Mouse (Mus musculus) hindbrain, embryonic 10.5 days (tissue): Measurements from ENCODE around the gene Macf1. TPM values are rescaled to one million over a fixed set of nuclear protein-coding genes. Genes with fewer than 3 reads are reported as not detected.

ENCODE experiments used
- DNase-seq: peaks from one replicate; pipeline ENCODE4 v3.0.0-alpha.2; 2017; ENCODE audit warnings: low spot score
- H3K27ac ChIP-seq: fragments of 300-500 bp; sonication (generic); 2 replicates; pipeline ENCODE4 v1.5.1; 2016; ENCODE audit warnings: mild to moderate bottlenecking, moderate library complexity
- H3K27me3 ChIP-seq: fragments of 300-500 bp; sonication (generic); 2 replicates; pipeline ENCODE4 v1.6.1; 2016; ENCODE audit warnings: mild to moderate bottlenecking; ENCODE audit not compliant: poor library complexity, insufficient read depth, severe bottlenecking
- H3K36me3 ChIP-seq: fragments of 300-500 bp; sonication (generic); 2 replicates; pipeline ENCODE4 v1.6.1; 2016; ENCODE audit warnings: mild to moderate bottlenecking, moderate library complexity
- H3K4me1 ChIP-seq: fragments of 300-500 bp; sonication (generic); replicated peaks from 2 replicates; pipeline ENCODE4 v1.6.1; 2016; ENCODE audit warnings: mild to moderate bottlenecking
- H3K4me3 ChIP-seq: fragments of 300-500 bp; sonication (generic); 2 replicates; pipeline ENCODE4 v1.5.1; 2016; ENCODE audit warnings: mild to moderate bottlenecking, moderate library complexity
- H3K9me3 ChIP-seq: fragments of 300-500 bp; sonication (generic); 2 replicates; pipeline ENCODE4 v1.6.1; 2016; ENCODE audit warnings: mild to moderate bottlenecking, moderate library complexity
- WGBS: fragments of 180-500 bp; shearing (Covaris S2); methylation state at CpG from one replicate; pipeline ENCODE4 v1.1.7; 2016; 5-methylcytosine and 5-hydroxymethylcytosine counted together
- polyA plus RNA-seq: library from polyadenylated mRNA; unstranded; fragments of >200 nt; fragmentation: Nextera tagmentation; extraction: Ambion mirVana; gene quantifications from 2 replicates; pipeline ENCODE4 v1.2.1, GENCODE M21; 2016

Macf1 gene
- polyA plus RNA-seq, result 36.5 and 42.3 TPM in 2 replicates

DNA sequence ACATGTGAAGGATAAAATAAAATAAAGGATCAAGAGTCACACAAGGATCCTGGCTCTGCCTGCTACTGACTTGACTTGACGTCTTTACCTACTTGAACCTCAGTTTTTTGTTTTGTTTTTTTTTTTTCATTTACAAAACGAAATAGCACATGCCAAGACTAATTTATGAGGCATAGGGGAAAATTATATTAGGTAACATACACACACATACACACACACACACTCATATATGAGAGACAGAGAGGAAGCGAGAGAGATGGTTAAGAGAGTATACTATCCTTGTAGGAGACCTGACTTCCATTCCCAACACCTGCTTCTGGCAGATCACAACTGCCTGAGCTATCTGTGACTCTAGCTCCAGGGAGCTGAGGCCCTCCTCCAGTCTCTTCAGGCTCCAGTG is at the start of gene Macf1:
Gene Macf1, minus strand, starts transcription at position 101 of the 400 bp plus-strand sequence.
- H3K9me3 ChIP-seq, result no peaks in the 10 kb centered on the region
- no peak within 1 kb of the TSS for H3K27ac ChIP-seq
- DNase-seq, result no peak
- H3K4me3 ChIP-seq, result no peak within 1 kb of the TSS
- H3K4me1 ChIP-seq, result peaks cover 31% of the 10 kb centered on the region
- peaks cover 13% of the 10 kb centered on the region for H3K36me3 ChIP-seq
- peaks cover 27% of the 10 kb centered on the region for H3K27me3 ChIP-seq
- WGBS, result 84% methylated on average over 3 of the region's 3 CpGs

- WGBS, result 92% methylated on average over 9 of the region's 9 CpGs
- no peak for DNase-seq
- H3K27ac ChIP-seq, result no peak overlapping the region
- no peaks in the 10 kb centered on the region for H3K27me3 ChIP-seq
- H3K9me3 ChIP-seq, result no peaks in the 10 kb centered on the region
- no peaks in the 10 kb centered on the region for H3K4me1 ChIP-seq
- H3K36me3 ChIP-seq, result peaks cover 63% of the 10 kb centered on the region
- H3K4me3 ChIP-seq, result no peak overlapping the region
These were observed 49.4 kb upstream of the Macf1 start for GRCm38 (mm10) chr4:123733532-123733931.

DNA sequence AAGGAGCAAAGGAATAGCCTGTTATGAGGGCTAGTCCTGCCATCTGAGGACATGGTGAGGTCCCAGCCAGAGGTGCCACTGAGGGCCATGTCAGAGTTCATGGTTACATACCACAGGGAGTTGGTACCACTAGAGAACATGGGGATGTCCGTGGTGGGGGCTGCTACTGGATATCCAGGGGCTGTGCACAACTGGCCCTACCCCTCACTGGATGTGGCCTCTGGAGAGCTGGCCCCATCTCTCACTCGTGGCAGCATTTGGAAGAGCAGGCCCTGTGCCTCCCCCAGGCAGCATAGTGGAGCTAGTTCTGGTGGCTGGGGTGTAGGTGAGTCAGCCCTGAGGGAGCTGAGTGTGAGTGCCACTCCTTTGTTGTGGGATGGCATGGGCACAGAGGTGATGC is 48.8 kb upstream of the Macf1 start:
- Histone ChIP-seq H3K27me3 (no peaks in the 10 kb centered on the region), H3K36me3 (peaks cover 57% of the 10 kb centered on the region), H3K27ac (no peak overlapping the region), H3K4me1 (no peaks in the 10 kb centered on the region), H3K9me3 (no peaks in the 10 kb centered on the region), H3K4me3 (no peak overlapping the region)
- no peak for DNase-seq
- WGBS, result 86% methylated on average over 2 of the region's 2 CpGs

DNA sequence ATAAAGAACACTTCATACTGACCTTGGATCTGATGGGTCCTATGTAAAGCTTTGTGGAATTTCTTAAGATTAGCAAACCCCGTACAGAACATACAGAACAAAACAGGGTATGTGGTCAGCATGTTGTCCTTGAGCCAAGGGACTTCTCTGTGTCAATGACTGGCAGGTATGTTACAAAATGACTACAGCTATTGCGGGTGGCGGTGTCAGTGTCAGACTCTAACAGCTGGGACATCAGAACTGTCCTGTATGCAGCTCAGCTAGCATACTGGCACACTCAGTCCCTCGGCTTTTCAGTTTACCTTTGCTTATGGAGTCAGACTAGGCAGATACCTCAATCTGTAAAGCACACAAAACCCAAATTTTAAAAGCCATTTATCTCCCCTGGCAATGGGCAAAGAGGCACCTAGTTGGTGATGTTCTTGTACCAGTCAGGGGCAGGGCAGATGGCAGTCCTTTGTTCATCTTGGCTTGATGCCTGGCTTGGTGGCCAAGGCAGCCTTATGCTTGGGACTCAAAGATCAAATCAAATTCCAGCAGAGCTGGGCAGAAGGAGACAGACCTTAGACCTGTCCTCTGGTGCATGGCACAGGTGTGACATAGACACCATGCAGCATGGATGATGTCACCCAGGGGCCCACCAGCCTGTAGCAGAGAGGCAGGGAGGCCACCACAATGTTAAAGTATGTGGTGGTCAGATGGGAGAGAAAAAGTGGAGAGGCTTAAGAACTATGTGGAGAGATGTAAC is 48.2 kb upstream of the Macf1 start:
- WGBS, result 94% methylated on average over 4 of the region's 4 CpGs
- Histone ChIP-seq H3K4me3 (no peak overlapping the region), H3K36me3 (peaks cover 52% of the 10 kb centered on the region), H3K9me3 (no peaks in the 10 kb centered on the region), H3K4me1 (no peaks in the 10 kb centered on the region), H3K27me3 (no peaks in the 10 kb centered on the region), H3K27ac (no peak overlapping the region)
- DNase-seq, result no peak

GRCm38 (mm10) chr4:123721761-123722160 is 37.6 kb upstream of the Macf1 start:
- Histone ChIP-seq H3K4me1 (peaks cover 15% of the 10 kb centered on the region), H3K4me3 (no peak overlapping the region), H3K36me3 (no peaks in the 10 kb centered on the region), H3K27ac (no peak overlapping the region), H3K27me3 (no peaks in the 10 kb centered on the region), H3K9me3 (no peaks in the 10 kb centered on the region)
- 92% methylated on average over 4 of the region's 4 CpGs for WGBS
- no peak for DNase-seq

DNA sequence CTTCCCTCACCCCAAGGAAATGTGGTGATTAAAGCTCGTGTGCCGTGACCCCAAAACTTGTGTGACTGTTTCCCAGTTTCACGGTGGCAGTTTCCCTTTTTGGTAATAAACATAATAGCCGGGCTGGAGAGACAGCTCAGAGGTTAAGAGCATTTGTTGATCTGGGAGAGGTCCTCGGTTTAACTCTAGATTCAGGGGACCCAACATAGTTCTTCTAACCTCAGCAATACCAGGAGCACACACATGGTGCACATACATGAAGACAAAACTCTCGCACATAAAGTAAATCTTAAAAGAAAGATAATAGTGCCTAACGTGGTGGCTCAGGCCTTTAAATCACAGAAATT is 34.2 kb upstream of the Macf1 start:
- peak overlapping the region; percentile 89 for H3K27ac ChIP-seq
- peaks cover 23% of the 10 kb centered on the region for H3K36me3 ChIP-seq
- DNase-seq, result no peak
- H3K4me1 ChIP-seq, result peaks cover 19% of the 10 kb centered on the region
- H3K9me3 ChIP-seq, result no peaks in the 10 kb centered on the region
- H3K27me3 ChIP-seq, result no peaks in the 10 kb centered on the region
- WGBS, result 35% methylated on average over 7 of the region's 7 CpGs
- peak overlapping the region; percentile 84 for H3K4me3 ChIP-seq

- Histone ChIP-seq H3K36me3 (peaks cover 26% of the 10 kb centered on the region), H3K4me1 (peaks cover 19% of the 10 kb centered on the region), H3K27ac (peak within 1 kb of the TSS; percentile 89)
These were observed 33.6 kb upstream of the Macf1 start, which contains the start of gene Ndufs5 for GRCm38 (mm10) chr4:123717574-123718433. TSS of gene Ndufs5 (minus strand) at chr4:123718202.

GRCm38 (mm10) chr4:123712431-123712830 is 28.3 kb upstream of the Macf1 start:
- Histone ChIP-seq H3K4me1 (peaks cover 10% of the 10 kb centered on the region), H3K36me3 (peaks cover 46% of the 10 kb centered on the region), H3K27me3 (no peaks in the 10 kb centered on the region), H3K9me3 (no peaks in the 10 kb centered on the region), H3K4me3 (no peak overlapping the region), H3K27ac (no peak overlapping the region)
- no peak for DNase-seq
- WGBS, result 94% methylated on average over 3 of the region's 3 CpGs

More at GRCm38 (mm10) chr4:123717574-123718433, 33.6 kb upstream of the Macf1 start, which contains the start of gene Ndufs5:
- whole genome bisulfite sequencing, result under 1% methylated on average over 40 of the region's 40 CpGs
- Histone ChIP-seq H3K27me3 (no peaks in the 10 kb centered on the region), H3K9me3 (no peaks in the 10 kb centered on the region), H3K4me3 (peak within 1 kb of the TSS; percentile 84)
- peak; percentile 96 for DNase-seq

DNA sequence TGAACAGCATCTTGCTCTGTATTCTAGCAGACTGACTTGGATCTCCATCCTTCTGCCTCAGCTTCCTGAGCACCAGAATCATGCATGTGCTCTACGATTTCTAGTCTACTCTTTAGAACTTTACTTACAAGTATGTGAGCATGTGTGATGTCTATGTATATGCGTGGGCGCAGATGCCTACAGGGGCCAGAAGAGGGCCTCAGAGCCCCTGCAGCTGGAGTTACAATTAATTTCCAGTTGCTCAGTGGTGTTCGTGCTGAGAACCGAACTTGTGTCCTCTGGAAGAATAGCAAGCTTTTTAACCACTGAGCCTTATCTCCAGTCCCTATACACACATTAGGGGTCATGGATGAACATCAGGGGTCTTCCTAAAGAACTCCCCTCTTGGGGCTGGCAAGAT is 23.2 kb upstream of the Macf1 start:
- no peak for DNase-seq
- Histone ChIP-seq H3K4me3 (no peak overlapping the region), H3K4me1 (no peaks in the 10 kb centered on the region), H3K9me3 (no peaks in the 10 kb centered on the region), H3K36me3 (peaks cover 15% of the 10 kb centered on the region), H3K27me3 (no peaks in the 10 kb centered on the region), H3K27ac (no peak overlapping the region)
- WGBS, result 93% methylated on average over 5 of the region's 5 CpGs

- Histone ChIP-seq H3K27ac (no peak overlapping the region), H3K36me3 (no peaks in the 10 kb centered on the region), H3K4me1 (no peaks in the 10 kb centered on the region), H3K27me3 (no peaks in the 10 kb centered on the region), H3K4me3 (no peak overlapping the region), H3K9me3 (no peaks in the 10 kb centered on the region)
- DNase-seq, result no peak
- 88% methylated on average over 2 of the region's 2 CpGs for WGBS
These were observed 21.2 kb upstream of the Macf1 start for GRCm38 (mm10) chr4:123705340-123705739.

DNA sequence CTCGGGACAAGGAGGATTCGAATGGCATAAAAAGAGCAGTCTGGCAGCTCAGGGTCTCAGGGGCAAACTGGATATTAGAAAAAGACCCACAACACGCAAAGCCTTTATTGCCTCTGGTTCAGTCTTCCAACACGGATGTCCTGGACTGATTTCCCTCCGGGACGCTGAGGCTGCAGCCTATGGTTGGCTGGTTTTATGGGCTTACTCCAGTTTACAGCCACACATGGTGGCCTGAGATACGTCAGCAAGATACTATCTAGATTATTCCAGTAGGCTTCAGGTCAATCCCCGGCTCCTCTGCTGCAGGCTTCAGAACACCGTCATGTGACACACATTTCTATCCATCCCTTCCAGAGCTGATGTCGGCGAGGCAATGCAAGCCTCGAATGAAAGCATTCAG is 9.2 kb upstream of the Macf1 start:
- WGBS, result 87% methylated on average over 12 of the region's 12 CpGs
- no peaks in the 10 kb centered on the region for H3K4me1 ChIP-seq
- H3K9me3 ChIP-seq, result no peaks in the 10 kb centered on the region
- no peaks in the 10 kb centered on the region for H3K27me3 ChIP-seq
- H3K4me3 ChIP-seq, result no peak overlapping the region
- DNase-seq, result no peak
- no peak overlapping the region for H3K27ac ChIP-seq
- H3K36me3 ChIP-seq, result no peaks in the 10 kb centered on the region

GRCm38 (mm10) chr4:123692071-123692470 is 7.9 kb upstream of the Macf1 start:
- no peak overlapping the region for H3K27ac ChIP-seq

DNA sequence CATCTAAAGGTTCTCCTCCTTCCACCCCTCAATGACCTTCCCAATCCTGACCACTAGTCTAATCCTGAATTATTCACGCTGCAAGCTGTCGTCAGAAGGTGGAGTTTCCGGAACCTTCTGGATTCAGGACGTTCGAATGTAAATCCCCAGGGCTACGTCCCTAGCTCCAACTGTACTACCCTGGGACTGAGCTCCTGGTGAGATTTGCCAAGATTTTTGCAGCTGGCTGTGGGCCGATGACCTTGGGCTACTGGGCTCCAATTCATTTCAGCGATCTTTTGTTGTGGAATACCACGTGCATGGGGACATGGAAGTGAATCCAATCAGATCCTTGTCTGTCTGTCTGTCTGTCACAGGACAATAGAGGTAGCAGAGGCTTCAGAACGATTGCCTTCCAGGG is 6.2 kb upstream of the Macf1 start:
- WGBS, result 83% methylated on average over 10 of the region's 10 CpGs
- no peaks in the 10 kb centered on the region for H3K9me3 ChIP-seq
- H3K36me3 ChIP-seq, result no peaks in the 10 kb centered on the region
- DNase-seq, result no peak
- no peak overlapping the region for H3K27ac ChIP-seq
- H3K4me3 ChIP-seq, result no peak overlapping the region
- peaks cover 13% of the 10 kb centered on the region for H3K27me3 ChIP-seq
- peaks cover 22% of the 10 kb centered on the region for H3K4me1 ChIP-seq

More at GRCm38 (mm10) chr4:123692071-123692470, 7.9 kb upstream of the Macf1 start:
- no peaks in the 10 kb centered on the region for H3K36me3 ChIP-seq
- H3K9me3 ChIP-seq, result no peaks in the 10 kb centered on the region
- WGBS, result 86% methylated on average over 3 of the region's 3 CpGs
- no peak for DNase-seq
- H3K27me3 ChIP-seq, result no peaks in the 10 kb centered on the region
- peaks cover 5% of the 10 kb centered on the region for H3K4me1 ChIP-seq
- no peak overlapping the region for H3K4me3 ChIP-seq
